Mouse (Mus musculus): ENCODE results near the gene Spns3.
A peak's percentile ranks its signal among the peaks of the same experiment; 100 is the strongest.

The Spns3 gene

GRCm38 (mm10) chr11:72481313-72481712, 69.0 kb downstream of the Spns3 start:
- no peak for DNase-seq (ENCODE audit: low spot score)

DNA sequence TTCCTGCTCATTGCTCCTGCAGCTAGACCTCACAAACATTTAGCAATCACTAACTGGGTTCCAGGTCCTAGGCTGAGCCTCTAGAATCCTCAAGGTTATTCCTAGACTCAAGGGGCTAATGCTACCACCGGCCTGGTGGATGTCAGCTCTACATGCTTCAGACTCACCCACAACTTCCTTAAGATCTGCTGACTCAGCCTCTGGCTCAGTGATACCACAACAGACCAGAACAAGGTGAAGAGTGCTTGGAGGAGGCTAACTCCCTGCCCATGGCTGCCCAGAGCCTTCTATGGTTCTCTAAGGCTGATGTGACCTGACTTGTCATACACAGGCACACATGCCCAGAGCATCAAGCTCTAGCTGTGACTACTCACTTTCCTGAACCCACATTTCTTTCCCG, 70.8 kb downstream of the Spns3 start:
- DNase-seq (ENCODE audit: low spot score), result no peak

DNA sequence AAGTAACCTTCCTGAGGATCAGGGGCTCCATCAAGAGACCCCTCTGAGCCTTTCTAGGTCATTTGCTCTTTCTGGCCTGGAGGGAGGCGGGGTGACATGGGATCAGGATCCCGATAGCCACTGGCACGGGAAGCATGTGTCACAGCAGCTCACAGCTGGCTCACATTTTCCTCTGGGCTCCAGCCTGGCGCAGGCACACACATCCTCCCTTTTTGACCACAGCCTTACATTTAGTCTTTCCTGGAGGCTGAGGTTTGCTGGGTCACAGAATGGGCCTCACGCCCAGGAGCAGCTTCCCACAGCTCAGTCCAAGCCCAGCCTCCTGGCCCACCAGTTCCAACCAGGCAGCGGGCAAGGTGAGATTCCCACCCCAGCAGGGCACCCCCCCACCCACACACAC, 72.1 kb downstream of the Spns3 start:
- DNase-seq (ENCODE audit: low spot score), result no peak

GRCm38 (mm10) chr11:72477653-72478052, 72.7 kb downstream of the Spns3 start:
- no peak for DNase-seq (ENCODE audit: low spot score)

DNA sequence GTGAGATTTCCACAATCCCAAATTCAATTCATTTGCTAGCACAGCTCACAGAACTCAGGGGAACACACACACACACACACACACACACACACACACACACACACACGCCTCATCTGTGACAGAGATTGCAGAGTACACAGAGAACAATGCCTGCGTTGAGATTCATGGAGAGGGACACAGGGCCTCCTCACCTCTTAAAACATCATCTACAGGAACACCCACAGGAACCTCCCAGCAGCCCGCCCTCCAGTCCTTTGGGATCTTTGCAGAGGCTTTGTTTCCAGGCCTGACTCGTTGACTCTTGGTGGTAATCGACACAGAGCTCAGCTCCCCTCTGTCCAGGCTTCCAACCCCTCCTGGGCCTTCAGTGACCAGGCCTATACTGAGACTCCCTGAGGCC, 73.1 kb downstream of the Spns3 start:
- DNase-seq (ENCODE audit: low spot score), result no peak

- DNase-seq (ENCODE audit: low spot score), result no peak
These were observed 74.2 kb downstream of the Spns3 start for GRCm38 (mm10) chr11:72476074-72476625.

DNA sequence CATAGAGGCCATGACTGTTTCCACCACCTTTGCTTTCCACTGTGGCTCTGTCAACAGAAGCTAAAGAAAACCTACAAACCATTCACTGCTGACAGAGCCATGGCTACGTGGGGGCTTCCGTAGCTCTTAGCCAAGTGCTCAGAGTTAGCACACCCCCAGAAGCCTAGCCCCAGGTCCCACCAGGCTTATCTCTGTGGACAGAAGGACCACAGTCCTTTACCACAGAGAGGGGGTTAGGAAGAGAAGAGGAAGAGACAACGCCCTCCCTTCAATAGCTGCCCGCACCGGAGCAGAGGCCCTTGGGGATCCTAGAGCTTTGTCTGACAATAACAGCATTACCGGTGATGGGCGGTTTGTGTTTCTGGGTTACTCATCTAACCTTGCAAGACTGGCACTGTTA, 74.9 kb downstream of the Spns3 start:
- peak; percentile 67 for DNase-seq (ENCODE audit: low spot score)

DNA sequence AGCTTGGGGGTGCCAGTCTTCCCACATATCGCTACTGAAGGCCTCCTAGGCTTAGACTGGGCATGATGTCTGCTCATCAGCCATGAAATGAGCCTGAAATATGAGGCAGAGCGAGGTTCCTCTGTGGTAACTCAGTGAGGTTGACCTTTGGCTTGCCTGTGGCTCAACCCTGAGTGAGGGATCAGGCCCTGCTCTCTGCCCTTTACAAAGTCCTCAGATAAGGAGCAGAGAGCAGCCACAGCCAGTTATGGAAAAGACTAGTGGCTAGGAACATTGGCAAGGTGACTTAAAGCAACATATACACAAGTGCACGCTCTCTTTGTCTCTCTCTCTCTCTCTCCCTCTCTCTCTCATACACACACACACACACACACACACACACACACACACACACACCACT, 75.4 kb downstream of the Spns3 start:
- DNase-seq (ENCODE audit: low spot score), result peak; percentile 84

- no peak for DNase-seq (ENCODE audit: low spot score)
These were observed 76.8 kb downstream of the Spns3 start for GRCm38 (mm10) chr11:72473540-72473939.

GRCm38 (mm10) chr11:72471381-72471780, 78.9 kb downstream of the Spns3 start:
- DNase-seq (ENCODE audit: low spot score), result no peak

- no peak for DNase-seq (ENCODE audit: low spot score)
These were observed 80.3 kb downstream of the Spns3 start for GRCm38 (mm10) chr11:72470004-72470403.

GRCm38 (mm10) chr11:72469217-72469616, 81.1 kb downstream of the Spns3 start:
- peak; percentile 50 for DNase-seq (ENCODE audit: low spot score)

GRCm38 (mm10) chr11:72468525-72468924, 81.8 kb downstream of the Spns3 start:
- DNase-seq (ENCODE audit: low spot score), result no peak

- DNase-seq (ENCODE audit: low spot score), result peak; percentile 76
These were observed 83.4 kb downstream of the Spns3 start for GRCm38 (mm10) chr11:72466694-72467507.

GRCm38 (mm10) chr11:72465978-72466693, 84.2 kb downstream of the Spns3 start:
- DNase-seq (ENCODE audit: low spot score), result no peak

GRCm38 (mm10) chr11:72464821-72465220, 85.5 kb downstream of the Spns3 start:
- DNase-seq (ENCODE audit: low spot score), result no peak

DNA sequence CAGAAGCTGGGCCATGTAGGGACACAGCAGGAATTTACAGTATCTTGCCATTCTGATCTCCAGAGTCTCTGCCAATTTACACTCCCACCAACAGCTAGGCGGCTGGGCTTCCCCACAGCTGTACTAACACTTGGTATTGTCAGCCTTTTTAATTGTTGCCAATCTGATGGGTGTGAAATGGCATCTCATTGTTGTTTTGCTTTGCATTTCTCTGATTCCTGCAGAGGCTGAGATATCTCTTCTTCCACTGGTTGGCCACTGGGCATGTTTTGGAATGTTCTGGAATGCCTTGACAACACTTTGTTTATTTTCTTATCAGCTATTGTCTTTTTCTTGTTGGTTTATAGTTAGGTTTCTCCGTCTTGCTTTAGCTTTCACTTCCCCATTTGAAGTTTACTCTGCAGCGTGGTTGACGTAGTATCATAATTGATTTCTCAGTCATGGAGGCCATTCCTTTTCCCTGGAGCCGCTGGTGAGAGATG, 88.8 kb downstream of the Spns3 start:
- DNase-seq (ENCODE audit: low spot score), result no peak

DNA sequence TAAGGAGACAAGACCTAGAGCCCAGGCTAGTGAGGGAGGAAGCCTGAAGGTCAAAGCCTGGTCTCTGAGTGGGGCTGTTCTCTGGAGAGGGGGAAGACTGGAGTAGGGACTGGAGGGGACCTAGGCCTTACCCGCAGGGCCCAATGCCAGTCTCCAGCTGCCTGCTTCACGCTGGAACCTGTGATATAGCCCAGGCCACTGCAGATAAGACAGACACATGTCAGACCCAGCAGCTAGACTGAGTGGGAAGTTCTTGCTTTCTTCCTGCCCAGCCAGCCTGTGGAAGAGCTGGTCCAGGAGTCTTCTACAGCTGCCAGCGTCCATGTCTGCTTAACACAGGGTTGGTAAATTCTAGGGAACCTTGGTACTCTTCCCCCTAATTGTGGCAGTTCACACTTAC, 91.8 kb downstream of the Spns3 start:
- DNase-seq (ENCODE audit: low spot score), result no peak

DNA sequence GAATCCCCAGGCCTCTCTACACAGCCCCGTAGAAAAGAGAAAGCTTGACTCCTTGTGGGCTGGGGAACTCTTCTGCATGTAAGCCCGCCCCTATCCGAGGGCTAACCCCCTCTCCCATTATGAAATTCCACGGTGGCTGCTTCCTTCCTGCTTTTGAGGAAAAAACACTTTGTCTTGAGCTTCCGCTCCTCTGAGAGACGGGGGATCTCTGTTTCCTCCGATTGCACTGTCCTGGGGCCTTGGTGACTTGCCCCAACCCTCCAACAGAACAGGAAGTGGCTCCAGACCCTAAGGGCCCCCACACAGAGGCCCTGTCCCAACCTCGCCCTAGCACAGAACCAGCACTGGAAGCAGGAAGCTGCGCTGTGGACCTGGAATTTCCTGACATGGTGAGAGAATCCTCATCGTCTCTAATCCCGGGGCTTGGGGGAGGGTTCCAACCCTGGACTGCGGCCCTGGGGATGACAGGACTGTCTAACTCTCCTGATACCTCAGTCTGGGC, 92.3 kb downstream of the Spns3 start:
- peak; percentile 58 for DNase-seq (ENCODE audit: low spot score)

GRCm38 (mm10) chr11:72455694-72456093, 94.6 kb downstream of the Spns3 start:
- no peak for DNase-seq (ENCODE audit: low spot score)

DNA sequence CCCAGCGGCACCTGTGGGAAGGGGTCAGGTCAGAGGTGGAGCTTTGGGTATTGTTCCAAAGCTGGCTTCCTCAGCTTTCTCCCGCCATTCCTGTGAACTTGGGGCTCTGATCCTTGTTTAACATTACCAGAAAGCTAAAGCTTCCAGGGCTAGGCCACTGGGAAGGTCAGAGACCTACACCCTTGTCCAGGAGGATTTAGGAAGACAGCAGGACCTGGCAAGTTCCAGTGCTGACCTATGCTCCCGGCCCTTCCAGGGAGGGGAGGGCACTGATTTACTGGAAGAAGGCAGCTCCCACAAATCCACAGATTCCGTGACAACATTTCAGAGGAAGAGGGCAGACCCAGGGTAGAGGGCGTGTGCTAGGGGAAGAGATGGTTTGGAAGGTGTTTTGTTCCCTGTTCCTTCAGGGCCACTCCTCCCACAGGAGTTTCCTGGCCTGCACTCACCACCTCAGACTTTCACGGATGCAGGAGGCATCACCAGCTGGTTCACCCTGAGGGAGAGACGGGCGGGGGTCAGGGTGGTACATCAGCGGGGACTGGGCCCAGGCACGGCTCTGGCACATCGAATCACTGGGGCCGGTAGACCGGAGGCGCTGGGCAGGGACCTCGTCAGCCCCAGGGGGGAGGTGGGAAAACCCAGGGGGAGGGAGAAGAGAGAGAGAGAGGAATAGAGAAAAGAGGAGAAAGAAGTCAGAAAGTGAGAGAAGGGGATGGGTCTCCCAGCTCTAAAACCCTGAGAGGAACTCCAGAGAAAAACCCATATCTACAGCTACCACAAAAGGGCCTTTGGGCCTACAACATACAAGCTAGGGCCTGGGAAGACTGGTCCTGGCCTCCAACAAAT, 97.0 kb downstream of the Spns3 start:
- no peak for DNase-seq (ENCODE audit: low spot score)

- no peak for DNase-seq (ENCODE audit: low spot score)
These were observed 98.1 kb downstream of the Spns3 start for GRCm38 (mm10) chr11:72452140-72452665.

Measured in yolk sac, embryonic 10.5 days (tissue).